Mouse (Mus musculus): ENCODE data around the gene Gm37240.

Gene Gm37240

GRCm38 (mm10) chr3:85140488-85140887, 746.8 kb downstream of the Gm37240 start:
- peak; percentile 63 for DNase-seq (ENCODE audit: low read depth, low spot score)

GRCm38 (mm10) chr3:85138407-85138806, 748.9 kb downstream of the Gm37240 start:
- no peak for DNase-seq (ENCODE audit: low read depth, low spot score)

GRCm38 (mm10) chr3:85133561-85133960, 753.8 kb downstream of the Gm37240 start:
- no peak for DNase-seq (ENCODE audit: low read depth, low spot score)

GRCm38 (mm10) chr3:85131878-85132277, 755.4 kb downstream of the Gm37240 start:
- DNase-seq (ENCODE audit: low read depth, low spot score), result no peak

GRCm38 (mm10) chr3:85128546-85128945, 758.8 kb downstream of the Gm37240 start:
- no peak for DNase-seq (ENCODE audit: low read depth, low spot score)

- peak; percentile 63 for DNase-seq (ENCODE audit: low read depth, low spot score)
Observed at GRCm38 (mm10) chr3:85126970-85127369, 760.3 kb downstream of the Gm37240 start.

GRCm38 (mm10) chr3:85125471-85125870, 761.8 kb downstream of the Gm37240 start:
- no peak for DNase-seq (ENCODE audit: low read depth, low spot score)

- DNase-seq (ENCODE audit: low read depth, low spot score), result no peak
Observed at GRCm38 (mm10) chr3:85124924-85125323, 762.4 kb downstream of the Gm37240 start.

GRCm38 (mm10) chr3:85124410-85124809, 762.9 kb downstream of the Gm37240 start:
- DNase-seq (ENCODE audit: low read depth, low spot score), result no peak

GRCm38 (mm10) chr3:85117702-85118101, 769.6 kb downstream of the Gm37240 start:
- DNase-seq (ENCODE audit: low read depth, low spot score), result no peak

- no peak for DNase-seq (ENCODE audit: low read depth, low spot score)
Observed at GRCm38 (mm10) chr3:85117014-85117413, 770.3 kb downstream of the Gm37240 start.

GRCm38 (mm10) chr3:85115959-85116543, 771.3 kb downstream of the Gm37240 start:
- DNase-seq (ENCODE audit: low read depth, low spot score), result no peak

- no peak for DNase-seq (ENCODE audit: low read depth, low spot score)
Observed at GRCm38 (mm10) chr3:85113565-85113964, 773.8 kb downstream of the Gm37240 start.

- DNase-seq (ENCODE audit: low read depth, low spot score), result no peak
Observed at GRCm38 (mm10) chr3:85110762-85111161, 776.6 kb downstream of the Gm37240 start.

GRCm38 (mm10) chr3:85109221-85109620, 778.1 kb downstream of the Gm37240 start:
- DNase-seq (ENCODE audit: low read depth, low spot score), result peak; percentile 22

GRCm38 (mm10) chr3:85108396-85108795, 778.9 kb downstream of the Gm37240 start:
- no peak for DNase-seq (ENCODE audit: low read depth, low spot score)

- no peak for DNase-seq (ENCODE audit: low read depth, low spot score)
Observed at GRCm38 (mm10) chr3:85106956-85107355, 780.4 kb downstream of the Gm37240 start.

GRCm38 (mm10) chr3:85104301-85104700, 783.0 kb downstream of the Gm37240 start:
- DNase-seq (ENCODE audit: low read depth, low spot score), result no peak

- DNase-seq (ENCODE audit: low read depth, low spot score), result peak; percentile 23
Observed at GRCm38 (mm10) chr3:85080882-85081558, 806.3 kb downstream of the Gm37240 start.

- DNase-seq (ENCODE audit: low read depth, low spot score), result no peak
Observed at GRCm38 (mm10) chr3:85064113-85064512, 823.2 kb downstream of the Gm37240 start.

GRCm38 (mm10) chr3:85060153-85060552, 827.2 kb downstream of the Gm37240 start:
- DNase-seq (ENCODE audit: low read depth, low spot score), result no peak

- DNase-seq (ENCODE audit: low read depth, low spot score), result peak; percentile 13
Observed at GRCm38 (mm10) chr3:85057245-85057644, 830.1 kb downstream of the Gm37240 start.

GRCm38 (mm10) chr3:85053526-85053925, 833.8 kb downstream of the Gm37240 start:
- no peak for DNase-seq (ENCODE audit: low read depth, low spot score)

Measured in ZHBTc4 (cell line).